Mouse (Mus musculus) B cell, adult 2 months (primary cell): ENCODE data around the gene Efna3.

Experiments used
- DNase-seq, 2 experiments: peaks; one replicate each; pipeline ENCODE4 v3.0.0; 2022

Efna3 gene

GRCm38 (mm10) chr3:89315930-89316831, 6.6 kb downstream of the Efna3 start:
- DNase-seq = peak; percentile 21 to 23

GRCm38 (mm10) chr3:89315195-89315929, 7.4 kb downstream of the Efna3 start:
- peak; percentile 79 for DNase-seq

GRCm38 (mm10) chr3:89314791-89315190, 8.0 kb downstream of the Efna3 start:
- DNase-seq = no peak

- no peak for DNase-seq
Measured at GRCm38 (mm10) chr3:89314340-89314739, 8.4 kb downstream of the Efna3 start.

GRCm38 (mm10) chr3:89308089-89308488, 14.7 kb downstream of the Efna3 start:
- peak; percentile 71 to 73 for DNase-seq

- no peak for DNase-seq
Measured at GRCm38 (mm10) chr3:89305551-89306325, 17.0 kb downstream of the Efna3 start.

- DNase-seq = no peak
Measured at GRCm38 (mm10) chr3:89305105-89305504, 17.7 kb downstream of the Efna3 start.

GRCm38 (mm10) chr3:89304440-89304839, 18.3 kb downstream of the Efna3 start:
- DNase-seq = no peak

- DNase-seq = no peak
Measured at GRCm38 (mm10) chr3:89300514-89300913, 22.3 kb downstream of the Efna3 start.

- no peak for DNase-seq
Measured at GRCm38 (mm10) chr3:89300071-89300470, 22.7 kb downstream of the Efna3 start.

- DNase-seq = peak; percentile 32 to 37
Measured at GRCm38 (mm10) chr3:89299499-89299898, 23.3 kb downstream of the Efna3 start.

GRCm38 (mm10) chr3:89298908-89299307, 23.9 kb downstream of the Efna3 start:
- no peak for DNase-seq

GRCm38 (mm10) chr3:89296761-89297396, 25.9 kb downstream of the Efna3 start:
- DNase-seq = no peak

- DNase-seq = no peak
Measured at GRCm38 (mm10) chr3:89295685-89296230, 27.0 kb downstream of the Efna3 start.

GRCm38 (mm10) chr3:89294195-89294594, 28.6 kb downstream of the Efna3 start:
- no peak for DNase-seq

- no peak for DNase-seq
Measured at GRCm38 (mm10) chr3:89293247-89293918, 29.4 kb downstream of the Efna3 start.

GRCm38 (mm10) chr3:89292303-89292702, 30.5 kb downstream of the Efna3 start:
- no peak for DNase-seq

- DNase-seq = no peak
Measured at GRCm38 (mm10) chr3:89291874-89292273, 30.9 kb downstream of the Efna3 start.

- no peak for DNase-seq
Measured at GRCm38 (mm10) chr3:89288503-89288928, 34.2 kb downstream of the Efna3 start.

- DNase-seq = no peak
Measured at GRCm38 (mm10) chr3:89287286-89287685, 35.5 kb downstream of the Efna3 start.

GRCm38 (mm10) chr3:89285526-89285925, 37.2 kb downstream of the Efna3 start:
- DNase-seq = no peak

- DNase-seq = no peak
Measured at GRCm38 (mm10) chr3:89284261-89284660, 38.5 kb downstream of the Efna3 start.
